In genomic region chr15:25486158-25486557, GRCm38 (mm10) we compare ENCODE assay signal across 9 mouse cellular contexts.
DNase-seq lines count a peak whose midpoint lies in the region; ATAC-seq and TF ChIP-seq lines count a peak whose summit lies in the region.
"Had no signal": no experiment of that assay in that cellular context is flagged by ENCODE, and none has a peak within 500 bp of the region (broad histone marks: within the 10 kb centered on the region; RNA-seq: fewer than 3 reads in every experiment).

No protein-coding gene starts in this region.

- no peak for TF ChIP-seq POLR2A in brain, embryonic 14.5 days (IDR thresholded peaks at IDR 0.05; ENCODE audit: borderline replicate concordance, extremely low read depth, insufficient read depth, insufficient read length, poor library complexity, severe bottlenecking)

- no peak overlapping the region for H3K27ac ChIP-seq in embryonic facial prominence, embryonic 11.5 days (replicated peaks; ENCODE audit: low read depth, low read length)
- H3K27ac ChIP-seq in embryonic facial prominence, embryonic 10.5 days (replicated peaks), result no peak overlapping the region; the same call in 1 of the 2 replicates
- H3K27ac ChIP-seq in layer of hippocampus, adult 2 months, result no peak overlapping the region
- H3K27ac ChIP-seq in liver, embryonic 16.5 days (ENCODE audit: low read length), result peak overlapping the region; percentile 34; the same call in 1 of the 2 replicates

- no peaks in the 10 kb centered on the region for H3K9me3 ChIP-seq in embryonic facial prominence, embryonic 11.5 days (replicated peaks; ENCODE audit: control insufficient read depth, low read length)
- no peaks in the 10 kb centered on the region for H3K9me3 ChIP-seq in embryonic facial prominence, embryonic 10.5 days
- no peaks in the 10 kb centered on the region for H3K9me3 ChIP-seq in liver, embryonic 16.5 days (replicated peaks; ENCODE audit: control insufficient read depth, low read length)

- peak; percentile 65 for DNase-seq in embryonic facial prominence, embryonic 11.5 days (ENCODE audit: low spot score)
- DNase-seq in embryonic facial prominence, embryonic 10.5 days (ENCODE audit: low spot score), result no peak
- no peak for DNase-seq in layer of hippocampus, adult 2 months (ENCODE audit: low spot score in 2 of 2)
- no peak for DNase-seq in layer of hippocampus, postnatal 36 days
- DNase-seq in brain, embryonic 14.5 days (ENCODE audit: low read depth), result peak; percentile 60
- DNase-seq in adrenal gland, adult 18-20 months (ENCODE audit: low spot score in 2 of 2), result no peak
- DNase-seq in urinary bladder, postnatal 14 days (ENCODE audit: low spot score), result no peak
- DNase-seq: heart, postnatal 4 days had no signal

- no peak overlapping the region for H3K9ac ChIP-seq in embryonic facial prominence, embryonic 11.5 days (replicated peaks; ENCODE audit: low read length)
- no peak overlapping the region for H3K9ac ChIP-seq in liver, embryonic 16.5 days (ENCODE audit: low read depth, low read length)

- no peaks in the 10 kb centered on the region for H3K4me1 ChIP-seq in embryonic facial prominence, embryonic 11.5 days (ENCODE audit: control insufficient read depth, insufficient read depth, low read length)
- peaks cover 9% of the 10 kb centered on the region; the same call in 1 of the 2 replicates for H3K4me1 ChIP-seq in embryonic facial prominence, embryonic 10.5 days
- H3K4me1 ChIP-seq in liver, embryonic 16.5 days (ENCODE audit: control insufficient read depth, low read depth, low read length), result no peaks in the 10 kb centered on the region

- no peaks in the 10 kb centered on the region for H3K27me3 ChIP-seq in embryonic facial prominence, embryonic 11.5 days (ENCODE audit: control insufficient read depth, insufficient read depth, low read length)
- H3K27me3 ChIP-seq in embryonic facial prominence, embryonic 10.5 days (replicated peaks; ENCODE audit: low read depth, poor library complexity, severe bottlenecking), result no peaks in the 10 kb centered on the region
- H3K27me3 ChIP-seq in liver, embryonic 16.5 days (ENCODE audit: control insufficient read depth, insufficient read depth, low read depth, low read length), result no peaks in the 10 kb centered on the region

- no peak overlapping the region for H3K4me2 ChIP-seq in embryonic facial prominence, embryonic 11.5 days (ENCODE audit: low read depth, low read length)
- 0 out of 2 replicates have a peak overlapping the region, but pooled peaks have one; percentile 15 for H3K4me2 ChIP-seq in liver, embryonic 16.5 days (ENCODE audit: low read depth, low read length)

- TF ChIP-seq CTCF in layer of hippocampus, adult 2 months (conservative IDR thresholded peaks at IDR 0.05), result peak; percentile 78
- peak; percentile 28; the same call in 1 of the 2 replicates for TF ChIP-seq CTCF in brain, embryonic 14.5 days (IDR thresholded peaks at IDR 0.05; ENCODE audit: borderline replicate concordance, extremely low read depth, insufficient read depth, insufficient read length)

- no peak overlapping the region for H3K4me3 ChIP-seq in embryonic facial prominence, embryonic 11.5 days (ENCODE audit: low read depth, low read length)
- H3K4me3 ChIP-seq in embryonic facial prominence, embryonic 10.5 days, result no peak overlapping the region
- no peak overlapping the region for H3K4me3 ChIP-seq in layer of hippocampus, adult 2 months
- no peak overlapping the region for H3K4me3 ChIP-seq in liver, embryonic 16.5 days (ENCODE audit: low read depth, low read length)

- 80% methylated on average over 7 of the region's 7 CpGs for WGBS in embryonic facial prominence, embryonic 11.5 days
- 81% methylated on average over 7 of the region's 7 CpGs for WGBS in embryonic facial prominence, embryonic 10.5 days
- 63% methylated on average over 7 of the region's 7 CpGs for WGBS in liver, embryonic 16.5 days (ENCODE audit: insufficient replicate concordance)

- ATAC-seq in embryonic facial prominence, embryonic 11.5 days (replicated peaks; ENCODE audit: insufficient number of reproducible peaks, low FRiP score, low TSS enrichment, low read depth), result no peak
- ATAC-seq in liver, embryonic 16.5 days (ENCODE audit: low read depth), result no peak

- H3K36me3 ChIP-seq in embryonic facial prominence, embryonic 11.5 days (replicated peaks; ENCODE audit: control insufficient read depth, insufficient read depth, low read depth, low read length), result no peaks in the 10 kb centered on the region
- H3K36me3 ChIP-seq in embryonic facial prominence, embryonic 10.5 days (replicated peaks), result no peaks in the 10 kb centered on the region
- no peaks in the 10 kb centered on the region for H3K36me3 ChIP-seq in liver, embryonic 16.5 days (ENCODE audit: control insufficient read depth, insufficient read depth)

Comparison
In these comparisons a context has a peak if more than half of its experiments do, and no peak if none do; other contexts are left out.
1. DNase-seq: peak in embryonic facial prominence, embryonic 11.5 days (single experiment) and brain, embryonic 14.5 days (single experiment); none in embryonic facial prominence, embryonic 10.5 days (single experiment), layer of hippocampus, adult 2 months (0 of 2), layer of hippocampus, postnatal 36 days (0 of 2), adrenal gland, adult 18-20 months (0 of 2) and urinary bladder, postnatal 14 days (single experiment).